Mouse (Mus musculus) 416B (cell line): ENCODE measurements around the gene Glb1l3.
"Not testable (repeated sequence)": the region's sequence is repeated elsewhere in the genome, so short reads cannot be mapped to it uniquely, and the experiment has no call there.

Experiments used
- DNase-seq: peaks from one replicate; pipeline ENCODE4 v3.0.0; 2011; ENCODE audit warnings: low read depth

Gene Glb1l3

GRCm38 (mm10) chr9:26860751-26861150 is at the start of gene Glb1l3:
TSS of gene Glb1l3 (minus strand) at chr9:26860890.
- no peak for DNase-seq

GRCm38 (mm10) chr9:26869856-26870255 is 9.2 kb upstream of the Glb1l3 start:
- DNase-seq = not testable (repeated sequence)

GRCm38 (mm10) chr9:26831089-26831488 is 29.6 kb downstream of the Glb1l3 start:
- DNase-seq = no peak

- no peak for DNase-seq
Observed at GRCm38 (mm10) chr9:26819942-26820341, 40.7 kb downstream of the Glb1l3 start.

GRCm38 (mm10) chr9:26808735-26809134 is 52.0 kb downstream of the Glb1l3 start:
- DNase-seq = peak; percentile 15

- no peak for DNase-seq
Observed at GRCm38 (mm10) chr9:26805935-26806666, 54.6 kb downstream of the Glb1l3 start, which contains the start of gene Glb1l2. TSS of gene Glb1l2 (minus strand) at chr9:26806468.

GRCm38 (mm10) chr9:26804321-26804720 is 56.4 kb downstream of the Glb1l3 start:
- DNase-seq = no peak

- DNase-seq = no peak
Observed at GRCm38 (mm10) chr9:26800357-26800756, 60.3 kb downstream of the Glb1l3 start.

GRCm38 (mm10) chr9:26798731-26799130 is 62.0 kb downstream of the Glb1l3 start:
- DNase-seq = no peak

- DNase-seq = no peak
Observed at GRCm38 (mm10) chr9:26798205-26798604, 62.5 kb downstream of the Glb1l3 start.

- DNase-seq = no peak
Observed at GRCm38 (mm10) chr9:26792829-26793228, 67.9 kb downstream of the Glb1l3 start.

GRCm38 (mm10) chr9:26783414-26783975 is 77.2 kb downstream of the Glb1l3 start:
- no peak for DNase-seq

- DNase-seq = no peak
Observed at GRCm38 (mm10) chr9:26778421-26778820, 82.3 kb downstream of the Glb1l3 start.

GRCm38 (mm10) chr9:26776122-26776902 is 84.4 kb downstream of the Glb1l3 start:
- peak; percentile 66 for DNase-seq

- DNase-seq = no peak
Observed at GRCm38 (mm10) chr9:26775700-26776099, 85.0 kb downstream of the Glb1l3 start.

- DNase-seq = no peak
Observed at GRCm38 (mm10) chr9:26768181-26768580, 92.5 kb downstream of the Glb1l3 start.
